Mouse (Mus musculus) C2C12 (cell line): Measurements from ENCODE around the gene Slu7.

Experiments
- CEBPB ChIP-seq: IDR thresholded peaks from one replicate; pipeline ENCODE4 v1.6.1; 2011; ENCODE audit warnings: low read depth, mild to moderate bottlenecking, control low read depth, moderate library complexity
- CTCF ChIP-seq: IDR thresholded peaks from one replicate; pipeline ENCODE4 v1.5.1; 2011; ENCODE audit not compliant: control insufficient read depth, insufficient read depth, insufficient read length
- MYOD1 ChIP-seq: IDR thresholded peaks from one replicate; pipeline ENCODE4 v1.6.1; 2011; ENCODE audit warnings: low read depth; ENCODE audit not compliant: control insufficient read depth, insufficient read length

DNA sequence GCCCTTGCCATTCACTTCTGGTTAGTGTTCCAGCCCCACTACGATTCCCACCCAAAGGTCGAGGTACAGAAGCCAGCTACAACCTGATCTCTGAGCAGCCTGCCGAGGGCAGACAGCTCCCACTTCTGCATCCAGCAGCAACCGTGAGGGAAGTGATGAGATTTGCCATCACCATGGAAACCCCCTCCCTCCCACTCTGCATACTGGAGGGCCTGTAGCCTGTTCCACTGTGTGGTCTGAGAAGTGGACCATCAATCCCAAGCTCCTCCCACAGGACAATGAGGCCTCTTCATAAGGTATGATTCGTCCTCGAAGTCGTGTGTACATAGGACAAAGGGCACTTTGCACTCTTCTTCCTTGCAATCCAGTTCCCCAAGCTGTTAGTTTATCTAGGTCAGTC lies 16.3 kb upstream of the Slu7 start:
- TF ChIP-seq CTCF, result no peak
- no peak for TF ChIP-seq MYOD1
- TF ChIP-seq CEBPB, result no peak
